Mouse (Mus musculus): Measurements from ENCODE around the gene Rpl18a. TPM values are rescaled to one million over a fixed set of nuclear protein-coding genes. Genes with fewer than 3 reads are reported as not detected.
A peak's percentile ranks its signal among the peaks of the same experiment; 100 is the strongest.

Rpl18a gene
- polyA plus RNA-seq, 1 experiment from 2014 or later, result 4,407 TPM

GRCm38 (mm10) chr8:70868559-70869198 lies 28.5 kb downstream of the Rpl18a start:
- Histone ChIP-seq H3K36me3 (ENCODE audit: control insufficient read depth, insufficient read depth, low read length) (no peaks in the 10 kb centered on the region), H3K4me3 (ENCODE audit: low read length) (peak overlapping the region; percentile 28), H3K27ac (ENCODE audit: low read length) (peak overlapping the region; percentile 7; the same call in 1 of the 2 replicates), H3K9me3 (ENCODE audit: control insufficient read depth, low read length) (no peaks in the 10 kb centered on the region), H3K4me1 (ENCODE audit: control insufficient read depth, insufficient read depth, low read length) (peaks cover 32% of the 10 kb centered on the region), H3K9ac (ENCODE audit: low read depth, low read length) (peak overlapping the region; percentile 43), H3K4me2 (ENCODE audit: low read depth, low read length) (peak overlapping the region; percentile 45), H3K27me3 (replicated peaks; ENCODE audit: control insufficient read depth, insufficient read depth, low read length) (peaks cover 6% of the 10 kb centered on the region; the same call in 1 of the 2 replicates)
- 19% methylated on average over 40 of the region's 40 CpGs for WGBS
- no peak for ATAC-seq

- H3K9ac ChIP-seq (ENCODE audit: low read depth, low read length), result no peak overlapping the region
- H3K4me1 ChIP-seq (ENCODE audit: control insufficient read depth, insufficient read depth, low read length), result peaks cover 46% of the 10 kb centered on the region
- no peaks in the 10 kb centered on the region for H3K9me3 ChIP-seq (ENCODE audit: control insufficient read depth, low read length)
- WGBS, result 84% methylated on average over 7 of the region's 7 CpGs
- H3K27ac ChIP-seq (ENCODE audit: low read length), result no peak overlapping the region
- no peaks in the 10 kb centered on the region for H3K36me3 ChIP-seq (ENCODE audit: control insufficient read depth, insufficient read depth, low read length)
- H3K4me3 ChIP-seq (ENCODE audit: low read length), result no peak overlapping the region
- H3K4me2 ChIP-seq (ENCODE audit: low read depth, low read length), result no peak overlapping the region
- no peak for ATAC-seq
- peaks cover 24% of the 10 kb centered on the region for H3K27me3 ChIP-seq (replicated peaks; ENCODE audit: control insufficient read depth, insufficient read depth, low read length)
Measured at GRCm38 (mm10) chr8:70866566-70866965, 30.6 kb downstream of the Rpl18a start.

- Histone ChIP-seq H3K36me3 (ENCODE audit: control insufficient read depth, insufficient read depth, low read length) (no peaks in the 10 kb centered on the region), H3K9me3 (ENCODE audit: control insufficient read depth, low read length) (no peaks in the 10 kb centered on the region), H3K27me3 (replicated peaks; ENCODE audit: control insufficient read depth, insufficient read depth, low read length) (peaks cover 24% of the 10 kb centered on the region), H3K4me1 (ENCODE audit: control insufficient read depth, insufficient read depth, low read length) (peaks cover 46% of the 10 kb centered on the region), H3K27ac (ENCODE audit: low read length) (peak overlapping the region; percentile 38; the same call in 1 of the 2 replicates), H3K9ac (ENCODE audit: low read depth, low read length) (peak overlapping the region; percentile 51), H3K4me2 (ENCODE audit: low read depth, low read length) (peak overlapping the region; percentile 53), H3K4me3 (ENCODE audit: low read length) (peak overlapping the region; percentile 53)
- ATAC-seq, result peak; percentile 9
- WGBS, result 6% methylated on average over 12 of the region's 12 CpGs
Measured at GRCm38 (mm10) chr8:70866001-70866520, 31.2 kb downstream of the Rpl18a start.

GRCm38 (mm10) chr8:70865350-70866000 lies 31.7 kb downstream of the Rpl18a start:
- peak overlapping the region; percentile 53 for H3K4me3 ChIP-seq (ENCODE audit: low read length)
- peak; percentile 90 for ATAC-seq
- H3K27me3 ChIP-seq (replicated peaks; ENCODE audit: control insufficient read depth, insufficient read depth, low read length), result peaks cover 24% of the 10 kb centered on the region
- H3K9me3 ChIP-seq (ENCODE audit: control insufficient read depth, low read length), result no peaks in the 10 kb centered on the region
- no peaks in the 10 kb centered on the region for H3K36me3 ChIP-seq (ENCODE audit: control insufficient read depth, insufficient read depth, low read length)
- peak overlapping the region; percentile 38 for H3K27ac ChIP-seq (ENCODE audit: low read length)
- H3K9ac ChIP-seq (ENCODE audit: low read depth, low read length), result peak overlapping the region; percentile 59
- H3K4me1 ChIP-seq (ENCODE audit: control insufficient read depth, insufficient read depth, low read length), result peaks cover 46% of the 10 kb centered on the region
- H3K4me2 ChIP-seq (ENCODE audit: low read depth, low read length), result peak overlapping the region; percentile 81
- under 1% methylated on average over 46 of the region's 46 CpGs for WGBS

GRCm38 (mm10) chr8:70864712-70865221 lies 32.4 kb downstream of the Rpl18a start:
- Histone ChIP-seq H3K4me3 (ENCODE audit: low read length) (peak overlapping the region; percentile 53), H3K9me3 (ENCODE audit: control insufficient read depth, low read length) (no peaks in the 10 kb centered on the region), H3K9ac (ENCODE audit: low read depth, low read length) (peak overlapping the region; percentile 59), H3K4me2 (ENCODE audit: low read depth, low read length) (peak overlapping the region; percentile 81), H3K27me3 (replicated peaks; ENCODE audit: control insufficient read depth, insufficient read depth, low read length) (peaks cover 24% of the 10 kb centered on the region), H3K36me3 (ENCODE audit: control insufficient read depth, insufficient read depth, low read length) (no peaks in the 10 kb centered on the region), H3K27ac (ENCODE audit: low read length) (peak overlapping the region; percentile 23), H3K4me1 (ENCODE audit: control insufficient read depth, insufficient read depth, low read length) (peaks cover 46% of the 10 kb centered on the region)
- WGBS, result 4% methylated on average over 24 of the region's 24 CpGs
- peak; percentile 10; the same call in 1 of the 2 replicates for ATAC-seq

- 2% methylated on average over 46 of the region's 46 CpGs for WGBS
- no peak for ATAC-seq
- Histone ChIP-seq H3K27me3 (replicated peaks; ENCODE audit: control insufficient read depth, insufficient read depth, low read length) (peaks cover 24% of the 10 kb centered on the region), H3K4me1 (ENCODE audit: control insufficient read depth, insufficient read depth, low read length) (peaks cover 43% of the 10 kb centered on the region), H3K9ac (ENCODE audit: low read depth, low read length) (peak overlapping the region; percentile 59), H3K4me2 (ENCODE audit: low read depth, low read length) (peak overlapping the region; percentile 81), H3K4me3 (ENCODE audit: low read length) (peak overlapping the region; percentile 53), H3K9me3 (ENCODE audit: control insufficient read depth, low read length) (no peaks in the 10 kb centered on the region), H3K36me3 (ENCODE audit: control insufficient read depth, insufficient read depth, low read length) (no peaks in the 10 kb centered on the region), H3K27ac (ENCODE audit: low read length) (peak overlapping the region; percentile 17; the same call in 1 of the 2 replicates)
Measured at GRCm38 (mm10) chr8:70863956-70864711, 33.1 kb downstream of the Rpl18a start.

- H3K27me3 ChIP-seq (replicated peaks; ENCODE audit: control insufficient read depth, insufficient read depth, low read length), result peaks cover 24% of the 10 kb centered on the region
- H3K4me2 ChIP-seq (ENCODE audit: low read depth, low read length), result peak within 1 kb of the TSS; percentile 81
- under 1% methylated on average over 55 of the region's 55 CpGs for WGBS
- H3K4me1 ChIP-seq (ENCODE audit: control insufficient read depth, insufficient read depth, low read length), result peaks cover 32% of the 10 kb centered on the region
- peak within 1 kb of the TSS; percentile 59 for H3K9ac ChIP-seq (ENCODE audit: low read depth, low read length)
- peak within 1 kb of the TSS; percentile 46 for H3K4me3 ChIP-seq (ENCODE audit: low read length)
- H3K36me3 ChIP-seq (ENCODE audit: control insufficient read depth, insufficient read depth, low read length), result no peaks in the 10 kb centered on the region
- H3K9me3 ChIP-seq (ENCODE audit: control insufficient read depth, low read length), result no peaks in the 10 kb centered on the region
- H3K27ac ChIP-seq (ENCODE audit: low read length), result no peak within 1 kb of the TSS
- ATAC-seq, result no peak
Measured at GRCm38 (mm10) chr8:70862824-70863641, 34.2 kb downstream of the Rpl18a start, which contains the start of gene Kcnn1. Kcnn1 (minus strand) TSS chr8:70863258.

- no peak overlapping the region for H3K27ac ChIP-seq (ENCODE audit: low read length)
- peaks cover 7% of the 10 kb centered on the region; the same call in 1 of the 2 replicates for H3K27me3 ChIP-seq (replicated peaks; ENCODE audit: control insufficient read depth, insufficient read depth, low read length)
- 0 out of 2 replicates have a peak overlapping the region, but pooled peaks have one; percentile 65 for H3K9ac ChIP-seq (ENCODE audit: low read depth, low read length)
- H3K4me2 ChIP-seq (ENCODE audit: low read depth, low read length), result no peak overlapping the region
- WGBS, result 20% methylated on average over 4 of the region's 4 CpGs
- H3K9me3 ChIP-seq (ENCODE audit: control insufficient read depth, low read length), result no peaks in the 10 kb centered on the region
- no peaks in the 10 kb centered on the region for H3K36me3 ChIP-seq (ENCODE audit: control insufficient read depth, insufficient read depth, low read length)
- no peak overlapping the region for H3K4me3 ChIP-seq (ENCODE audit: low read length)
- H3K4me1 ChIP-seq (ENCODE audit: control insufficient read depth, insufficient read depth, low read length), result peaks cover 11% of the 10 kb centered on the region
- ATAC-seq, result no peak
Measured at GRCm38 (mm10) chr8:70857516-70857915, 39.7 kb downstream of the Rpl18a start.
